Mouse (Mus musculus) limb, embryonic 11.5 days (tissue): ENCODE results near the gene Sun3. TPM values are rescaled to one million over a fixed set of nuclear protein-coding genes. Genes with fewer than 3 reads are reported as not detected.

Experiments used
- ATAC-seq: fragments of 200-750 bp; cut with Nextera tagmentation; 2 replicates; pipeline ENCODE4 v1.8.0; 2017; ENCODE audit warnings: low read depth; ENCODE audit not compliant: insufficient number of reproducible peaks, low FRiP score, low TSS enrichment
- DNase-seq: peaks from one replicate; pipeline ENCODE4 v3.0.0-alpha.2; 2015; ENCODE audit warnings: low spot score
- H3K27ac ChIP-seq: fragments of 300-500 bp; sonication (generic); replicated peaks from 2 replicates; pipeline ENCODE4 v1.5.1; 2014; ENCODE audit warnings: low read depth, mild to moderate bottlenecking, low read length
- H3K27me3 ChIP-seq: fragments of 300-500 bp; sonication (generic); 2 replicates; pipeline ENCODE4 v1.6.1; 2014; ENCODE audit warnings: mild to moderate bottlenecking, low read length, mixed read lengths; ENCODE audit not compliant: control insufficient read depth, insufficient read depth
- H3K36me3 ChIP-seq: fragments of 300-500 bp; sonication (generic); 2 replicates; pipeline ENCODE4 v1.6.1; 2014; ENCODE audit warnings: mild to moderate bottlenecking, low read length, moderate library complexity, mixed read lengths; ENCODE audit not compliant: control insufficient read depth, insufficient read depth
- H3K4me1 ChIP-seq: fragments of 300-500 bp; sonication (generic); 2 replicates; pipeline ENCODE4 v1.6.1; 2014; ENCODE audit warnings: low read length, mixed read lengths; ENCODE audit not compliant: control insufficient read depth, insufficient read depth
- H3K4me2 ChIP-seq: fragments of 300-500 bp; sonication (generic); 2 replicates; pipeline ENCODE4 v1.6.1; 2014; ENCODE audit warnings: low read depth, mild to moderate bottlenecking, moderate library complexity; ENCODE audit not compliant: severe bottlenecking
- H3K4me3 ChIP-seq: fragments of 300-500 bp; sonication (generic); 2 replicates; pipeline ENCODE4 v1.5.1; 2014; ENCODE audit warnings: low read depth, low read length
- H3K9ac ChIP-seq: fragments of 300-500 bp; sonication (generic); 2 replicates; pipeline ENCODE4 v1.6.1; 2014; ENCODE audit warnings: mild to moderate bottlenecking, low read length
- H3K9me3 ChIP-seq: fragments of 300-500 bp; sonication (generic); 2 replicates; pipeline ENCODE4 v1.6.1; 2016; ENCODE audit warnings: low read length; ENCODE audit not compliant: control insufficient read depth
- WGBS: fragments of 180-500 bp; shearing (Covaris S2); extraction: QIAGEN DNeasy Blood & Tissue Kit; methylation state at CpG from one replicate; pipeline ENCODE4 v1.1.7; 2014; 5-methylcytosine and 5-hydroxymethylcytosine counted together
- polyA plus RNA-seq: library from polyadenylated mRNA; unstranded; fragments of >200 nt; fragmentation: Nextera tagmentation; extraction: Ambion mirVana; gene quantifications from 2 replicates; pipeline ENCODE4 v1.2.1, GENCODE M21; 2014

Sun3 gene
- polyA plus RNA-seq: not detected in 2 replicates

DNA sequence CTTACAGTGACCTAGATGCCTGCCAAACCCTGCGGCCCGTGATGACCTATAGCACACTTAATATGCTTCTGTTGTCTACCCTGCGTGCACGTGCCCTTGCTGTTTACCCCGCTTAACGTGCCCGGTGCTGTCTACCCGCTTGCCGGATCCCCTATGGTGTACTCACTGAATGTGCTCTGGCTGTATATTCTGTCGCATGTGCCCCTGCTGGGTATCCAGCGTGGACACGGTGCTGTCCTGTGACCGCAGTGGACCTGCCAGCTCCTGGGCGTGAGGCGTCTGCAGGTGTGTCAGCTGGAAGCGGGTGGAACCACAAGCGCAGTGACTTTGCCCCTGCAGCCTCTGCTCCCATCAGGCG, at the start of gene Sun3:
Gene Sun3 (minus strand): TSS at position 289 of the 358 bp plus-strand sequence.
- WGBS: 2% methylated on average over 18 of the region's 18 CpGs
- H3K36me3 ChIP-seq: no peaks in the 10 kb centered on the region
- no peak for DNase-seq

GRCm38 (mm10) chr11:9076444-9076843, 27.7 kb upstream of the Sun3 start:
- Histone ChIP-seq H3K4me1 (no peaks in the 10 kb centered on the region), H3K36me3 (no peaks in the 10 kb centered on the region), H3K4me2 (no peak overlapping the region), H3K27ac (no peak overlapping the region), H3K4me3 (no peak overlapping the region), H3K9me3 (no peaks in the 10 kb centered on the region), H3K9ac (no peak overlapping the region), H3K27me3 (no peaks in the 10 kb centered on the region)
- WGBS: 87% methylated on average over 3 of the region's 3 CpGs
- DNase-seq (no peak), ATAC-seq (no peak)

More for the DNA sequence above, at the start of gene Sun3:
- H3K27ac ChIP-seq: no peak within 1 kb of the TSS
- peak within 1 kb of the TSS; percentile 35 for H3K4me3 ChIP-seq
- H3K9me3 ChIP-seq: no peaks in the 10 kb centered on the region
- no peaks in the 10 kb centered on the region for H3K4me1 ChIP-seq
- H3K4me2 ChIP-seq: peak within 1 kb of the TSS; percentile 88
- no peak for ATAC-seq
- H3K27me3 ChIP-seq: peaks cover 12% of the 10 kb centered on the region; the same call in 1 of the 2 replicates
- H3K9ac ChIP-seq: no peak within 1 kb of the TSS

DNA sequence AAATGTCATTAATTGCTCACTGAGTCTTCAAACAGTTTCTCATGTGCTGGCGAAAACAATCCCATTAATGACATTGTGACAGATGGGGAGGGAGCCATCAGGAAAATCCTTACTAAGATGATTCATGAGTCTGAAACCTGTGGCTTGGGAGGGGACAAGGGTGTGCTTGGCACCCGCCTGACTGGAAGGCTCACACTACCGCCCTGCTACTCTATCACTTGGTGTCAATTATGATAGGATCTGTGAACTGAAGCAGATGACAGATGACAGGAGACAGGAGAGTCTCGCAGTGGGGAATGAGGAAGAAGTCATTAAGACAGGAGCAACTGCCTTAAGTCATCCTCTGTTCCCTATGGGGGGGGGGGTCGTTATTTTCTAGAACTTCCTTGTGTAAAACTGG, 11.7 kb upstream of the Sun3 start:
- H3K27me3 ChIP-seq: no peaks in the 10 kb centered on the region
- WGBS: 29% methylated on average over 5 of the region's 5 CpGs
- no peak for DNase-seq
- no peaks in the 10 kb centered on the region for H3K36me3 ChIP-seq
- no peak overlapping the region for H3K27ac ChIP-seq
- no peak for ATAC-seq
- no peaks in the 10 kb centered on the region for H3K9me3 ChIP-seq
- H3K4me1 ChIP-seq: no peaks in the 10 kb centered on the region
- H3K4me3 ChIP-seq: no peak overlapping the region
- H3K4me2 ChIP-seq: no peak overlapping the region
- no peak overlapping the region for H3K9ac ChIP-seq

- Histone ChIP-seq H3K27ac (no peak overlapping the region), H3K36me3 (no peaks in the 10 kb centered on the region), H3K27me3 (no peaks in the 10 kb centered on the region), H3K4me1 (no peaks in the 10 kb centered on the region), H3K4me2 (no peak overlapping the region), H3K4me3 (no peak overlapping the region), H3K9me3 (no peaks in the 10 kb centered on the region), H3K9ac (no peak overlapping the region)
- ATAC-seq: no peak
- 76% methylated on average over 1 of the region's 1 CpGs for WGBS
- DNase-seq: no peak
These were observed 11.2 kb upstream of the Sun3 start for GRCm38 (mm10) chr11:9060029-9060428.

- H3K9ac ChIP-seq: no peak overlapping the region
- H3K36me3 ChIP-seq: no peaks in the 10 kb centered on the region
- no peak overlapping the region for H3K27ac ChIP-seq
- 93% methylated on average over 4 of the region's 4 CpGs for WGBS
- H3K9me3 ChIP-seq: no peaks in the 10 kb centered on the region
- no peaks in the 10 kb centered on the region for H3K27me3 ChIP-seq
- H3K4me3 ChIP-seq: no peak overlapping the region
- no peaks in the 10 kb centered on the region for H3K4me1 ChIP-seq
- no peak overlapping the region for H3K4me2 ChIP-seq
- ATAC-seq (no peak), DNase-seq (no peak)
These were observed 8.9 kb upstream of the Sun3 start for GRCm38 (mm10) chr11:9057711-9058110.

- Histone ChIP-seq H3K4me2 (no peak overlapping the region), H3K9ac (no peak overlapping the region), H3K4me3 (no peak overlapping the region), H3K9me3 (no peaks in the 10 kb centered on the region), H3K36me3 (no peaks in the 10 kb centered on the region), H3K27ac (no peak overlapping the region), H3K27me3 (no peaks in the 10 kb centered on the region), H3K4me1 (no peaks in the 10 kb centered on the region)
- ATAC-seq (no peak), DNase-seq (no peak)
- WGBS: 83% methylated on average over 2 of the region's 2 CpGs
These were observed 8.1 kb upstream of the Sun3 start for GRCm38 (mm10) chr11:9056937-9057336.

GRCm38 (mm10) chr11:9051895-9052294, 3.1 kb upstream of the Sun3 start:
- Histone ChIP-seq H3K27ac (no peak overlapping the region), H3K9ac (no peak overlapping the region), H3K4me3 (no peak overlapping the region), H3K27me3 (peaks cover 12% of the 10 kb centered on the region; the same call in 1 of the 2 replicates), H3K4me1 (no peaks in the 10 kb centered on the region), H3K9me3 (no peaks in the 10 kb centered on the region), H3K4me2 (no peak overlapping the region), H3K36me3 (no peaks in the 10 kb centered on the region)
- WGBS: 78% methylated on average over 2 of the region's 2 CpGs
- no peak for DNase-seq
- no peak for ATAC-seq

GRCm38 (mm10) chr11:9050241-9050640, 1.4 kb upstream of the Sun3 start:
- Histone ChIP-seq H3K4me1 (no peaks in the 10 kb centered on the region), H3K9ac (no peak overlapping the region), H3K9me3 (no peaks in the 10 kb centered on the region), H3K4me3 (no peak overlapping the region), H3K36me3 (no peaks in the 10 kb centered on the region), H3K27me3 (peaks cover 12% of the 10 kb centered on the region; the same call in 1 of the 2 replicates), H3K4me2 (no peak overlapping the region), H3K27ac (no peak overlapping the region)
- no peak for DNase-seq
- ATAC-seq: no peak
- WGBS: 84% methylated on average over 4 of the region's 4 CpGs

- Histone ChIP-seq H3K27me3 (peaks cover 12% of the 10 kb centered on the region; the same call in 1 of the 2 replicates), H3K9ac (no peak within 1 kb of the TSS), H3K27ac (no peak within 1 kb of the TSS), H3K4me2 (peak within 1 kb of the TSS; percentile 88), H3K9me3 (no peaks in the 10 kb centered on the region), H3K4me1 (no peaks in the 10 kb centered on the region), H3K36me3 (no peaks in the 10 kb centered on the region), H3K4me3 (peak within 1 kb of the TSS; percentile 35)
- WGBS: 4% methylated on average over 21 of the region's 21 CpGs
- DNase-seq: peak; percentile 90
- ATAC-seq: peak; percentile 100
These were observed 634 bp downstream of the Sun3 start, which contains the start of gene Gm11992 for GRCm38 (mm10) chr11:9048011-9048702. Gene Gm11992 (plus strand): TSS chr11:9048594.
